Mouse (Mus musculus) left cerebral cortex, adult 11 months (tissue): Measurements from ENCODE around the gene Ano6.

Experiments
- DNase-seq: peaks from one replicate; pipeline ENCODE4 v3.0.0; 2022; ENCODE audit warnings: low spot score

Gene Ano6

DNA sequence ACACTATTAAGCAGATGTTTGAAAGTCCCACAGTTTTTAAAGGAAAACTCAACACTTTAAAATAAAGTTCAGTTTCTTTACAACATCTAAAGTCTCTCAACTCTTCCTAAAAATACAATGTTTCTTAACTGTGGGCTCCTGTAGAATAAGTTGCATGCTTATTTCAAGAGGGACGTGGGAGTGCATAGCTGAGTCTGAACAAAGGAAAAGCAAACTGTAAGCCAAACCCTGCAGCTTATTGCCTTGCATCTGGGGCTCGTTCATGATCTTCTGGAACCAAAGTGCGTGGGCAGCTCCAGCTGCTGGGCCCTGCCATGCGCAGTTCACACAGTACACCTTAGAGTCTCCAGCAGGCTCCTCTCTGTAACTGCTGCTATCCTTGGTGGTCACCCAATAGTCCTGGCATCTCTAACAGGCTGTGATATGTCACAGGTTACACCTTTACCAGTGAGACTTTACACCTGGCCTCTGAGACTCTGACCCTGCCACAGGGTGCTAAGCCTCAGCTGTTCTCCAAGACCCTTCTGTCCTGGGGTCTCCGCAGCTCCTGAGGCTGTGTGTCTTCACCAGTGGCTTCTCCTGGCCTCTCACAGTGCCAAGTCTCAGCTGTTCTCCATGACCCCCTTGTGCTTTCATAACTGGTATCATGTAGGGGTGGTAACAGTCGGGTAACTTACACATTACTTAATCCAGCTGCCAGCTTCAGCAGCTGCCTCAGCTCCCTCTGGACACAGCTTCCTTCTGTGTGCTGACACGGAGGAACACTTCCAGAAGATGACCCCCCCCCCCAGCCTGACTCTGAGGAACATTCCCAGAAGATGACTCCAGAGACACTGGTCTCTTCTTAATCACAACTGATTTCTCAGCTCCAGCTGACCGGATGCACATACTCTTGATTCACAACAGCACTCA lies 66.3 kb downstream of the Ano6 start:
- DNase-seq, result no peak

GRCm38 (mm10) chr15:95858876-95859655 lies 68.4 kb downstream of the Ano6 start:
- DNase-seq, result no peak

- no peak for DNase-seq
Observed at GRCm38 (mm10) chr15:95863865-95864660, 73.4 kb downstream of the Ano6 start.

- no peak for DNase-seq
Observed at GRCm38 (mm10) chr15:95865311-95866100, 74.9 kb downstream of the Ano6 start.

GRCm38 (mm10) chr15:95868172-95868571 lies 77.5 kb downstream of the Ano6 start:
- no peak for DNase-seq

GRCm38 (mm10) chr15:95869611-95870010 lies 79.0 kb downstream of the Ano6 start:
- DNase-seq, result no peak

GRCm38 (mm10) chr15:95871631-95872030 lies 81.0 kb downstream of the Ano6 start:
- no peak for DNase-seq

DNA sequence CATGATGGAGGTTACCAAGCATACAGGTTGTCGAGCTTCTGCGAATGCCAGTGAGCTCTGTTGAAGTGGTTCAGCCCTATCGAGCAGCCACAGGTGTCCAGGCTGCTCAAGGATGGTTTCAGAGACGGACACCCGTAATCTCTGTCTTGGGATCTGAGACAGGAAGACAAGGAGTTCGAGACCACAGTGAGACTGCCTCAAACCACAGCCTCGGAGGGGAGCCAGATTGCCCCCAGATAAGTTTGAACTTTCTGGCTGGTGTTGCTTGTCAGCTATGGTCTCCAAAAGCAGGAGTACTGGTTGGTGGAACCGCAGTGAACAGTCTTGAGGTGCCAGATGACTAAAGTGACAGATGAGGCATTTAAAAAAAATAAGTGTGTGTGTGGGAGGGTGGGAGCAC lies 81.8 kb downstream of the Ano6 start:
- no peak for DNase-seq

DNA sequence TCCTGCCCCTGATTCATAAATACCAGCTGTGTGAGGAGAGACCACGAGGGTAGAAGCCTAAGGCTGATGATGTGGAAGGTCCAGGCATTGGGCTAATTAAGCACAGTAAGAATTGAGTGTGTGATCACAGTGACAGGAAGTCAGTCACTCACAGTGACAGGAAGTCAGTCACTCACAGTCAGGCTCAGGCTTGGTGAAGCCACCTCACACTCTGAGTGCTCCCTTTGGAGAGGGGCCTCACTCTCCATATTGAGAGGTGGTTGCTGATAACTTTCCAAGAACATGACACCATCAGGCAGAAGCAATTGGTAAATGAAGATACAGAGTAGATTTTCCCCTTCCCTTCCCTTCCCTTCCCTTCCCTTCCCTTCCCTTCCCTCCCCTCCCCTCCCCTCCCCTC lies 82.6 kb downstream of the Ano6 start:
- no peak for DNase-seq

GRCm38 (mm10) chr15:95874216-95874615 lies 83.6 kb downstream of the Ano6 start:
- no peak for DNase-seq

DNA sequence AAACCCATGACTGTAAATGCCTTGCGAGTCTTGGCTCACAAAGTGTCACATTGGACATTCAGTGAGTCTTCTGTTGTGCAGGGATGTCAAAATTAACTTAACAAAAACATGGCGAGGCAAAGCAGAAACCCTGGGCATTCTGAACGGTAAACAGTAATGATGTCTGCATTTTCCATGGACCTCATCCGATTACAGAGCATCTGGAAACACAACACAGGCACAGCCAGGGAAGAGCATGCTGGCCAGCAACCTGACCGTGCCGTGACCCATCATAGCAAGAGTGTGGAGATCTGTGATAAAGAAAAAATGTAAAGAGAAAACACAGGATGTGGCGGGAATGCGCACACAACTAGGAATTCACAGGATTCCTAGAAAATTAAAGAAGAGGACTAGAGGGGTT lies 84.1 kb downstream of the Ano6 start:
- DNase-seq, result no peak

DNA sequence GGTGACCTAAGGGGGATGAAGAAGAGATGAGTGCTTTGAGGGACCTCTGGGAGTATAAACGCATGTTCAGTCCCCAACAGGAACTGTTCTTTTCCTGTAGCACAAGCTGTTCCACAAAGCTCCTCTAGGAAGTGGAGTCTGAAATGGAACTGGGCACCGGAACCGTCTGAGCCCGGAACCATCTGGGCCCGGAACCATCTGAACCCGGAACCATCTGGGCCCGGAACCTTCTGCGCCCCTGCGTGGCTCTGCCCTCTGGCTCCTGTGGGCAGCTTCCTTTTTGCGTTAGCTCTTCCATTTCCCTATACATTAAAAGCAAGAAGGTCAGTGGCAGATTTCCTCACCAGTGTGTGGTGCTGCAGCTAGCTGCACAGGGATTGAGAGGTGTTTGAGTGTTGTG lies 85.3 kb downstream of the Ano6 start:
- no peak for DNase-seq

DNA sequence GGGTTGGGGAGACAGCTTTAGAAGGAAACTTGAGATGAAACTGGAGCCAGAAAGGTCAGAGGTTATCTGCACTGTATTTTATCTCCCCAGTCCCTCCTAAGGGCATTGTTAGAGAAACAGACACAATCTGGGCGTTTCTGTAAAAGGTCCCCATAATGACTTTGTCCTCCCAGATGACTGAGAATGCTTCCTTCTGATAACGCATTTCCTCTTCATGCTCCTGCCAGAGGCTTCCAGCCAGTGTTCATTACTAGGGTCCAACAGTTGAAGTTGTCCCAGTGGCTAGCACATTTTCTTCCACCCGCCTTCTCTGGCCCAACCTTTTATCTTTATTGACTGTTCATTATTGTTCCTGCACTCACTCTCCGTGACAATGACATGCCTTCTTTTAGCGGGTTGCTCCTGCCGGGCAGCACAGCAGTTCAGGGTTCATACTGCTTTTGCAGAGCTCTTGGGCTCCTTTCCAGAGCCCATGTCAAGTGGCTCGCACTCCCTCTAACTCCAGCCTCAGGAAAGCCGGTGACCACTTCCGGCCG lies 90.0 kb downstream of the Ano6 start:
- DNase-seq, result no peak

DNA sequence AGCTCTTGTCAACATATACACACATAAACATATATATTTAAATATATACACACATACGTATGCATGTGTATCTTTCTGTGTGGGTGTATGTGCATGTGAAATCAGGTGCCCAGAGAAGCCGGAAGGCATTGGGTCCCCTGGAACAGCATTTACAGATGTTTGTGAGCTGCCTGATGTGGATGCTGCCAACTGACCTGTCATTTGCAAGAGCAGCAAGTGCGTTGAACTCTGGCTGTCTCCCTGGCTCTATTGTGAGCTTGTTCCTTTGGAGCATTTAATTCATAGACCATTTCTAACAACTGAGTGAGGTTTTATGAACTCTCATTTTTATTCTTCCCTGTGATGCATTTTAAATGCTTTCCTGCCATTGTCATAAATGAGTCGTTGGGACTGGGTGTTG lies 91.8 kb downstream of the Ano6 start:
- no peak for DNase-seq

DNA sequence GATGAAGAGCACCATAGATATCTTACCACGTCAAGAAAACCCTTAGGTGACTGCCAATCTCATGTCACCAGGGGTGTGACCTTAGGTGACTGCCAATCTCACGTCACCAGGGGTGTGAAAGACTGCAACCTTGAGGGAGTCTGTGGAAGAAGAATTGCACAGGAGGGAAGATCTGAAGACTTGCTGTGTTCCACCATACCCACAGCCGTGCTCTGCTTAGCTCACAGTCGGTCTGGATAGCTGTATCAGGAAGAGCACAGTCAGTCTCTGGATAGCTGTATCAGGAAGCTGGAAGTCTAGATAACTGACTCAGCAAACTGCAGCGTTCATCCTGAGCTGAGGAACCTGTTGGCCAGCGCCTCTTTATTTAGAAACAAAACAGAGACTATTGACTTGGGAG lies 92.9 kb downstream of the Ano6 start:
- no peak for DNase-seq

- DNase-seq, result no peak
Observed at GRCm38 (mm10) chr15:95884658-95885620, 94.3 kb downstream of the Ano6 start.

- DNase-seq, result no peak
Observed at GRCm38 (mm10) chr15:95885953-95886820, 95.5 kb downstream of the Ano6 start.

- DNase-seq, result no peak
Observed at GRCm38 (mm10) chr15:95887365-95887764, 96.7 kb downstream of the Ano6 start.

GRCm38 (mm10) chr15:95888556-95888955 lies 97.9 kb downstream of the Ano6 start:
- no peak for DNase-seq
